Mouse (Mus musculus) thymus, postnatal 36 days (tissue): ENCODE results near the gene C2cd4a.

ENCODE experiments used
- DNase-seq, 2 experiments: peaks; one replicate each; pipeline ENCODE4 v3.0.0; 2022; ENCODE audit warnings: mixed read lengths in 2 of 2

C2cd4a gene

GRCm38 (mm10) chr9:67786311-67786710, 45.8 kb downstream of the C2cd4a start:
- no peak for DNase-seq

- DNase-seq: peak in 1 of 2 experiments; percentile 11
Measured at GRCm38 (mm10) chr9:67783925-67784324, 48.2 kb downstream of the C2cd4a start.

GRCm38 (mm10) chr9:67783464-67783863, 48.7 kb downstream of the C2cd4a start:
- no peak for DNase-seq

- DNase-seq: no peak
Measured at GRCm38 (mm10) chr9:67782786-67783185, 49.3 kb downstream of the C2cd4a start.
